Mouse (Mus musculus): ENCODE results near the gene Ccr9.

- TF ChIP-seq CTCF (IDR thresholded peaks at IDR 0.05; ENCODE audit: borderline replicate concordance, insufficient read depth, low read length) (no peak), POLR2A (IDR thresholded peaks at IDR 0.05; ENCODE audit: low read depth, low read length) (no peak)
Observed at GRCm38 (mm10) chr9:123632993-123633392, 45.2 kb upstream of the Ccr9 start.

Measured in embryonic fibroblast, embryonic 13.5 days (primary cell).